Mouse (Mus musculus): ENCODE results near the gene Aifm1.

DNA sequence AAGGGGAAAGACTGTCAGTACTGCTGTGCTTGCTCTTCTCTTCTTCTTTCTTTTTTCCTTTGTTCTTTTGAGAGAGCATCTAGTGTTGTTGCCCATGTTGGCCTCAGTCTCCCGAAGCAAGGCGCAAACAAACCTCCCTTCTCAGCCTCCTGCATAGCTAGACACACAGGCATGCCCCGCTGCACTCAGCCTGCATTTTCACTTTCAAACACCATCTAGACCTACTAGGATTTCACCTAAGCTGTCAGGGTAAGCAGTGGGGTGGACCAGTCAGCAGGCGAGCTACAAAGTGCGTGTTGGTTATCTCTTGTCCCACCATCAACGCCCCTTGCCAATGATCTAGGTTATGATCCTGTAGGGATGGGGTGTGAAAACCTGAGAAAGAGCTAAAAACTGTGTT is 71.8 kb downstream of the Aifm1 start:
- TF ChIP-seq POLR2A (IDR thresholded peaks at IDR 0.05; ENCODE audit: borderline replicate concordance, control insufficient read depth, low read depth, low read length) (no peak), CTCF (IDR thresholded peaks at IDR 0.05; ENCODE audit: control insufficient read depth, insufficient read depth, low read length) (no peak)
